Mouse (Mus musculus): Measurements from ENCODE around the gene Thbs3.

Gene Thbs3

DNA sequence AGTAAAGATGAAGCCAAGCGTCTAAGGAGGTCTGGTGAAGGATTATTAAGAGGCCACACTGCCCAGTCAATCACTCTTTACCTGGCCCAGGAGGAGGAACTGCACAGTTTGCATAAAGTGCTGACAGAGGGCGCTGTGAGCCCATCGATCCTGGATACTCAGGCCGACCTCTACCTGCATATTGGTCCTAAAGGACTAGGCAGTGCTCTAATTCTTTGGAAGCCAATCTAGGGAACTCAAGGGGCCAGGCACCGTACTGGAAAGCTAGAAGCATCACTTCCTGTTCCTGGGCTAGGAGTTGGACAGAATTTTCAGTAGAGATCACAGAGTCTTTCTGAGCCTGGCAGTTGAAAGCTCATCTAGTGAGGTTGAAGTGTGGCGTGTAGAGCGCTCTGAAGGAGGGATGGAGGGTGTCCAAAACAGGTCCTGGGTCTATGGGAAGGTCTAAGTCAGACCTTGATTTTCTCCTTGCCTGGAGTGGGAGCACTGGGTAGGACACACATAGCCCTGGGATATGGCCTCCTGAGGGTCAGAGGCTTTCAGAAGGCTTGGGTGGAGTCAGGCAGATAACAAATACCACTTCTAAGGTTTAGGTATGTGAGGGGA is 35.6 kb downstream of the Thbs3 start:
- DNase-seq (ENCODE audit: low spot score in 2 of 2) = peak; percentile 63 to 81

DNA sequence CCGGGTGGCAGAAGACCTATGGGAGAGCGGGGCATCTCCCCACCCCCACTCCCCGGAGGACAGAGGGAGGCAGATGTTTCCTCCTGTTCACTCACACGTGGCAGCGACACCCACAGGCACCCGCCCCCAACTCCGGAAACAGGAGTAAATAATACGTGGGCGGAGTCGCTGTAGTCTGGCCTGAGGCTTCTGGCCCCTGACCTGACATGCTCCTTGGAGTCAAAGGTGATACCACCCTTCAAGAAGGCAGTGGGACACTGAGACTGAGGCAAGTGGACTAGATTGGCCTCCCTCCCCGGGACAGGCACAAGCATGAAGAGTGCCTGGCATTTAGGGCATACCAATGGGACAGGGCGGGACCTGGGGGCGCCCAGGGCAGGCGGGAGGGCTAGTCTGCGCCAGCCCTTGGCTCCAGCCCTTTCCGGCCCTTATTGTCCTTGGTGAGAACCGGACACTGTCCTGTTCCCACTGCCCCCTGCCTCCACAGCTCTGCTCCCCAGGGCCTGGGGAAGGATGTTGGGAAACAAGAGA is 36.5 kb downstream of the Thbs3 start:
- peak; percentile 68 to 81 for DNase-seq (ENCODE audit: low spot score in 2 of 2)

DNA sequence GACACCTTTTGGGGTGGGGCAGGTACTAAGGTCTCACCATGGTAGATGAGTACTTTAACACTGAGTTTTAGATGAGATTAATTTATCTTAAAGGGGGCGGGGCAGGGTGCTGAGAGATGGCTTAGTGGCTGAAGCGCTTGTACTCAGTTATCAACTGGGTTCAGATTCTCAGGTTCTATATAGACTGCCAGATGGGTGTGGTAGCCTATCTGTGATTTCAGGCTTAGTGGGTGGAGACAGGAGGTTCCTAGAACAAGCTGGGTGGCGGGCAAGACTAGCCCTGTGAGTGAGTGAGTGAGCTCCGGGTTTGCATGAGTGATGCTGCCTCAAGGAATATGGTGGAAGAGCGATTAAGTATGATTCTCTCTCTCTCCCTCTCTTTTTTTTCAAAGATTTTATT is 40.0 kb downstream of the Thbs3 start:
- DNase-seq (ENCODE audit: low spot score in 2 of 2) = no peak

DNA sequence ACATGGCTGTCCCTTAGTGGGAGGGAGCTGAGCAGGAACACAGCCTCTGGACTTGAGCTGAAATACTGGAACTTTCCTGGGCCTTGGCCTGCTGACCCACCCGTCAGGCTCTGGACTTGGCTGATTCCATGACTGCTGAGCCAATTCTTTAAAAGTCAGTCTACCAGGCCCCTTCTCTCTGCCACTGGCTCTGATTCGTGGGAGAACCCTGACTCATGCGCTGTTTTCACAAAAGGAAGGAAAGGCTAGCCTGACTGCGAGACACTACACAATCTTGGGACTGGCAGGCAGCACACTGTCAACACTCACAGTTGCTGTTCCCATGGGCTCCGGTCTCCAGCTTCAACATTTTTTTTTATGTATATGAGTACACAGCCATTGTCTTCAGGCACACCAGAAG is 41.2 kb downstream of the Thbs3 start:
- no peak for DNase-seq (ENCODE audit: low spot score in 2 of 2)

DNA sequence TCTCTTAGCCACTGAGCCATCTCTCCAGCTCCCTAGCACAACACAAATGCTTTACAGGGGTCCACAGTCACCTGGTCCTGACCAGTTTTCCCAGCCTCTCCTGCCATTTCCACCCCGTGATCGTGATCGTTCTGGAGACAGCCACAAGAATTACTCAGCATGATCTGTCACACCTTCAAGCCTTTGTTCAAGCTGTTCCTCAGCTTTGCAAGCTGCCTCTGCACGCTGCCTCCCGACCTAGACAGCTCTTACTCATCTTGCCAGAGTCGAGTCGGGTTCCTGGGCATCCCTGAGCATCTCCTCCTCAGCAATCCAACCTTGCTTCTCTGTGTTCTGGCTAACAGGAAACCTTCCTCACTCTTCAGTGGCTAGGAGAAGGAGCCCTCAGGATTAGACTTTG is 44.1 kb downstream of the Thbs3 start, which contains the start of gene Dpm3:
Dpm3 (plus strand) TSS at position 283 of the 400 bp plus-strand sequence.
- no peak for DNase-seq (ENCODE audit: low spot score in 2 of 2)

DNA sequence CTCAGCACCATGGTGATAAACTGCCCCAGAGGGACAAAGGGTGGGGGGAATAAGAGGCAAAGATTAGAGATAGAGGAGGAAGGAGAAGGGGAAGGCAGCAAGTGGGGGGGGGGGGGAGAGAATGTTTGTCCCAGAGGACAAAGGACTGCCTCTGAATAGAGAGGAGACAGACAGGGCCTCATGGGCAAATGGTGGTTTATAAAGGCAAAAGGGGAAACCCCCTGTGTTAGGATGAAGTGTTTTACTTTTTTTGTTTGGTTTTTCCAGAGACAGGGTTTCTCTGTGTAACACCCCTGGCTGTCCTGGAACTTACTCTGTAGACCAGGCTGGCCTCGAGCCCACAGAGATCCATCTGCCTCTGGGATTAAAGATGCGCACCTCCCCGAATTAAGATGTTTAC is 45.2 kb downstream of the Thbs3 start:
- no peak for DNase-seq (ENCODE audit: low spot score in 2 of 2)

DNA sequence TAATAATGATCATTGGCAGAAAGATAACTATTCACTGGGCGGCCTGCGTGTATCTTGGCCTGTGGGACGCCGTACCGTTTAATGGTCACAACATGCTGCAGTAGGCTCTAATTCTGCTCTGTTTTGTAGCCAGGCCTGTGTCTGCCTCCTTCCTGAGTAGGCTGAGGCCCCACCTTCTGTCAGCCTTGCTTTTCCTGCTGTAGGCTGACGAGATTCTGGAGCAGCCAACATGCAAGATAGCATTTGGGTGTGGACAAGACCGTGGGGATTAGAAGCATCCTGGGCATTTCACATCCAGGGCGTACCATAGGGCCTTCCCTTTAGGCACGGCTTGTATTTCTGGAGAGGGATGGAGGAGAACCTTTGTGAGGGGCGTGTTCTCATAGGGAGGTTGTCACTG is 47.4 kb downstream of the Thbs3 start:
- DNase-seq (ENCODE audit: low spot score in 2 of 2) = no peak

DNA sequence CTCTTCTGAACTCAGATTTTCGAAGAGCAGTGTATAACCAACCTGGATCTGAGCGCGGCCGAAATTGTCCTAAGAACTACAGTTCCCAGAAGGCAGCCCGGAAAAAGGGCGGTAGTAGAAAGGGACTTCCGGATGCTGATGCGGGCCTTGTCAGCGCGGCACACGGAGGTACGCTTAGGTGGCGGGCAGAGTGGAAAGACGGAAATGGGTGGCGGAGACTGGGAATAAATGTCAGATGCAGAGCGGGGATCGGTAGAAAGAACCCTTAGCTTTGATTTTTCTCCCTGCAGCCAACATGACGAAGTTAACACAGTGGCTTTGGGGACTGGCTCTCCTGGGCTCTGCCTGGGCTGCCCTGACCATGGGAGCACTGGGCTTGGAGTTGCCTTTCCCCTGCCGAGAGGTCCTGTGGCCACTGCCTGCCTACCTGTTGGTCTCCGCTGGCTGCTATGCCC is 51.5 kb downstream of the Thbs3 start:
- DNase-seq (ENCODE audit: low spot score in 2 of 2) = peak; percentile 69 to 85

DNA sequence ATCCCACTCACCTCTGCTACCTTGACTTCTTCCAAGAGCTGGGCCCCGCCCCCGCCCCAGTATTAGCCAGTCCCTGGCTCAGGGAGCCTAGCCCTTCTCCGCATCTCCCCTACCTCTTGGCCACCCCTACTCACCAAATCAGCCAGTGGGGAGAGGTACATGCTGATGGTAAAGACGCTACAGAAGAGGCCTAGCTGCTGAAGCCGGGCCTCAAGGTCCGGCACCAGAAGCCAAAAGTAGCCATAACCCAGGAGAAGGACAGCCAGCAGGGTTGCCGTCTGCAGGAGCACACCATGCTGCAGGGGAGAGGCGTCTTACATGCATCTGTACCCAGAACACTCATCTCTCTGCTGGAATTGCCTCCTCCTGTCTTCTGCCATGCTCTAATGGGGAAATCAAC is 53.9 kb downstream of the Thbs3 start:
- DNase-seq (ENCODE audit: low spot score in 2 of 2) = peak in 1 of 2 experiments; percentile 59

DNA sequence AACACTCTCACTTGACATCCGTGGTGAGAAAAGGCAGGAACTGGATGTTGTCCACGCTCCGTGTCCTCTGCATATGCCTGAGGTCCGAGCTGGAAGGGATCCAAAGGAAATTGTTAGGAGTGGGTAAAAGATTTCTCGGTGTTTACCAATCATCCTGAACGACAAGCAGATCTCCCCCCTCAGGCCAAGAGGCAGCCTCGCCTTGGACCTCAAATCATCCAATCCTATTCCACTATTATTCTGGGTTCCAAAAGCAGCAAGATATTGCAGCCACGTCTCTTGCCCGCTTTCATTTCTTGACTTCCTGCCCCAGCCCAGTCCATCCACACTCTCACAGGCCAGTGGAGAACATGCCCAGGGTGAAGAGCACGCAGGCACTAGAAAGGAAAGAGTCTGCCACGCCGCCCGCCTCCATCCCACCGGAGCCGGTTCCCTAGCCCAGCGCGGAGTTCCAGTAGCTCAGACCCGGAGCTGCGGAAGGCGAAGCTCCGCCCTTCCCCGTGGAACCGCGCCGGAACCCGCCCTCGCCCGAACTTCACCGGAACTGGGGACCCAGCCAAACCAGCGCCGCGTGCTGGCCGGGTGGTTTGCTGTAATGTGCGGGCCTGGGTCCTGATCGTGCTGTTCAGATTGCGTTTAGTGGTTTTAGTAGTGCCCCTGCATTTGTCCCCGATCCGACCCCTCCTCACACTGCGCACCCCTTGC is 55.2 kb downstream of the Thbs3 start, which contains the start of gene Slc50a1:
Slc50a1 (minus strand) TSS at position 520 of the 705 bp plus-strand sequence.
- peak; percentile 74 to 90 for DNase-seq (ENCODE audit: low spot score in 2 of 2)

DNA sequence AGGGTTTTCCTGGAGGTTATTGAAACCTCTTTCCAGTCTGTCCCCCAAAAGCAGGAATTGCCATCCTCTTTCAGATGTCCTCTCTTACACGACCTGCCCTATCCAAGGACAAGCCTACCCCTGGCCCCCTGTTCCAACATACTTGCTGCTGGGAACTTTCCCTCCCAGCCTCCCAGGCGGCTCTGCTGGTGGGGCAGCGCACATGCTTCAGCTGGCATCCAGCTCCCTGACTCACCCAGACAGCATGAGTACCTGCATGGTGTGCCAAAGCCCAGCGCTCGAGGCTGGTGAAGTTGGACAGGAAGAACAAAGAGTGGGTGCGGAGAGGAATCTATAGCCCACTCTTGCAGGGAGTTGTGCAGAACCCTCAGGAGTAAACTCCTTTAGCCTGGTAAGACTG is 55.9 kb downstream of the Thbs3 start:
- DNase-seq (ENCODE audit: low spot score in 2 of 2) = no peak

DNA sequence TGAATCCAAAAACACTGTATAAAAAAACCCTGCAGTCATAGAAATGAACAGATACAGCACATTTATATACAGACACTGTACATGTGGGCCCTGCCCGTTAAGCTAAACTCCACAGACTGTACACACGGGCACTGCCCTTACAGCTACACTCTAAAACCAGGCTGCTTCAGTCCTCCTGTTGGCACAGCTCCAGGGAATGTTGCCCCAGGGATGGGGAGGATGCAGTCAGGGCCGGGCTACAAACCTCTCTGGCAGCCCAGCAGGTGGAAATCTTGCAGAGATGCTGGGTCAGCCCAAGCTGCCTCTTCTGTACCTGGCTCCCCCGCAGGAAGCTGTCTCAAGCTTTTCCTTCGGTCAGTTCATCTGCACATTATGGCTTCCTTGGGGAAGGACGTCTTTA is 56.8 kb downstream of the Thbs3 start:
- DNase-seq (ENCODE audit: low spot score in 2 of 2) = no peak

DNA sequence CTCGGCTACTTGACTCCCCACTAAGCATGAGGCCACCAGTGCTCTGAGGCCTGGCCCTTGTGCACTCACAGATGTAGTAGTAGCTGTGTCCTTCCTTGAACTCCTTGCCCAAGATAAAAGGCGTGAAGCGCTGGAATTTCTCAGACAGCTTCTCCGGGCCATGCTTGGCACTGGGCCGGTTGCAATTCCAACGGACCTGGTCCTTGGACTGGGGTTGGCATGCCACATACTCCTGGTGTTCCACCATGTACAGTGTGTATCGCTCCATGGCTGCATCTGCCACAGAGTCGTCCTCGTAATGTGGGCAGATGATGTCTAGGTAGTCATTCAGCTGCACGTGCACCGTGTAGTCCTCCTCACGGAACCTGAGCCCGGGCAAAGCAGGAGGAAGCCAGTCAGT is 61.1 kb downstream of the Thbs3 start:
- DNase-seq (ENCODE audit: low spot score in 2 of 2) = no peak

Measured in spleen, postnatal 4 days (tissue).